Mouse (Mus musculus): ENCODE data around the gene Rhd. TPM values are rescaled to one million over a fixed set of nuclear protein-coding genes. Genes with fewer than 3 reads are reported as not detected.

The Rhd gene
- total and polyA plus RNA-seq, 2 experiments from 2014 or later, result 0.98 to 1.5 TPM

GRCm38 (mm10) chr4:134876171-134876570, 11.8 kb downstream of the Rhd start:
- no peak for DNase-seq (ENCODE audit: low spot score)
- no peaks in the 10 kb centered on the region for H3K9me3 ChIP-seq (ENCODE audit: low read length)
- no peaks in the 10 kb centered on the region for H3K36me3 ChIP-seq (ENCODE audit: insufficient read depth, low read length)
- no peak for ATAC-seq (ENCODE audit: low FRiP score)
- H3K4me3 ChIP-seq (ENCODE audit: low read depth, low read length), result no peak overlapping the region
- no peaks in the 10 kb centered on the region for H3K4me1 ChIP-seq (ENCODE audit: insufficient read depth, low read length)
- H3K27ac ChIP-seq (ENCODE audit: low read depth, low read length), result no peak overlapping the region
- H3K27me3 ChIP-seq (ENCODE audit: insufficient read depth, low read length), result no peaks in the 10 kb centered on the region
- H3K9ac ChIP-seq (replicated peaks; ENCODE audit: low read length, poor library complexity, severe bottlenecking), result no peak overlapping the region
- no peak for TF ChIP-seq CTCF (IDR thresholded peaks at IDR 0.05)
- no peak overlapping the region for H3K4me2 ChIP-seq (ENCODE audit: low read depth, low read length, poor library complexity, severe bottlenecking)
- WGBS, result 85% methylated on average over 9 of the region's 9 CpGs

- Histone ChIP-seq H3K4me2 (ENCODE audit: low read depth, low read length, poor library complexity, severe bottlenecking) (peak overlapping the region; percentile 59), H3K27me3 (ENCODE audit: insufficient read depth, low read length) (no peaks in the 10 kb centered on the region), H3K36me3 (ENCODE audit: insufficient read depth, low read length) (no peaks in the 10 kb centered on the region), H3K9ac (replicated peaks; ENCODE audit: low read length, poor library complexity, severe bottlenecking) (peak overlapping the region; percentile 29; the same call in 1 of the 2 replicates), H3K4me3 (ENCODE audit: low read depth, low read length) (peak overlapping the region; percentile 18), H3K27ac (ENCODE audit: low read depth, low read length) (no peak overlapping the region), H3K4me1 (ENCODE audit: insufficient read depth, low read length) (no peaks in the 10 kb centered on the region), H3K9me3 (ENCODE audit: low read length) (no peaks in the 10 kb centered on the region)
- TF ChIP-seq CTCF (IDR thresholded peaks at IDR 0.05), result peak; percentile 84
- ATAC-seq (ENCODE audit: low FRiP score), result no peak
- 3% methylated on average over 17 of the region's 17 CpGs for WGBS
- peak; percentile 71 for DNase-seq (ENCODE audit: low spot score)
Observed at GRCm38 (mm10) chr4:134879410-134879981, 15.2 kb downstream of the Rhd start.

- peak overlapping the region; percentile 18; the same call in 1 of the 2 replicates for H3K4me3 ChIP-seq (ENCODE audit: low read depth, low read length)
- H3K4me2 ChIP-seq (ENCODE audit: low read depth, low read length, poor library complexity, severe bottlenecking), result peak overlapping the region; percentile 59
- no peaks in the 10 kb centered on the region for H3K9me3 ChIP-seq (ENCODE audit: low read length)
- no peaks in the 10 kb centered on the region for H3K4me1 ChIP-seq (ENCODE audit: insufficient read depth, low read length)
- no peaks in the 10 kb centered on the region for H3K27me3 ChIP-seq (ENCODE audit: insufficient read depth, low read length)
- no peak overlapping the region for H3K9ac ChIP-seq (replicated peaks; ENCODE audit: low read length, poor library complexity, severe bottlenecking)
- H3K27ac ChIP-seq (ENCODE audit: low read depth, low read length), result no peak overlapping the region
- WGBS, result 34% methylated on average over 6 of the region's 6 CpGs
- peak; percentile 61 for TF ChIP-seq CTCF (IDR thresholded peaks at IDR 0.05)
- DNase-seq (ENCODE audit: low spot score) (no peak), ATAC-seq (ENCODE audit: low FRiP score) (no peak)
- no peaks in the 10 kb centered on the region for H3K36me3 ChIP-seq (ENCODE audit: insufficient read depth, low read length)
Observed at GRCm38 (mm10) chr4:134880041-134880440, 15.7 kb downstream of the Rhd start.

- ATAC-seq (ENCODE audit: low FRiP score), result no peak
- peak; percentile 12 for DNase-seq (ENCODE audit: low spot score)
- TF ChIP-seq CTCF (IDR thresholded peaks at IDR 0.05), result peak; percentile 54
- Histone ChIP-seq H3K27ac (ENCODE audit: low read depth, low read length) (no peak overlapping the region), H3K4me1 (ENCODE audit: insufficient read depth, low read length) (no peaks in the 10 kb centered on the region), H3K27me3 (ENCODE audit: insufficient read depth, low read length) (no peaks in the 10 kb centered on the region), H3K9me3 (ENCODE audit: low read length) (no peaks in the 10 kb centered on the region), H3K9ac (replicated peaks; ENCODE audit: low read length, poor library complexity, severe bottlenecking) (no peak overlapping the region), H3K4me3 (ENCODE audit: low read depth, low read length) (no peak overlapping the region), H3K36me3 (ENCODE audit: insufficient read depth, low read length) (no peaks in the 10 kb centered on the region), H3K4me2 (ENCODE audit: low read depth, low read length, poor library complexity, severe bottlenecking) (no peak overlapping the region)
- WGBS, result 34% methylated on average over 7 of the region's 7 CpGs
Observed at GRCm38 (mm10) chr4:134883266-134883665, 18.9 kb downstream of the Rhd start.

- H3K36me3 ChIP-seq (ENCODE audit: insufficient read depth, low read length), result no peaks in the 10 kb centered on the region
- no peak overlapping the region for H3K27ac ChIP-seq (ENCODE audit: low read depth, low read length)
- ATAC-seq (ENCODE audit: low FRiP score) (no peak), DNase-seq (ENCODE audit: low spot score) (no peak)
- no peaks in the 10 kb centered on the region for H3K9me3 ChIP-seq (ENCODE audit: low read length)
- no peak overlapping the region for H3K9ac ChIP-seq (replicated peaks; ENCODE audit: low read length, poor library complexity, severe bottlenecking)
- H3K4me2 ChIP-seq (ENCODE audit: low read depth, low read length, poor library complexity, severe bottlenecking), result no peak overlapping the region
- TF ChIP-seq CTCF (IDR thresholded peaks at IDR 0.05), result no peak
- H3K4me3 ChIP-seq (ENCODE audit: low read depth, low read length), result no peak overlapping the region
- H3K4me1 ChIP-seq (ENCODE audit: insufficient read depth, low read length), result no peaks in the 10 kb centered on the region
- 87% methylated on average over 10 of the region's 10 CpGs for WGBS
- H3K27me3 ChIP-seq (ENCODE audit: insufficient read depth, low read length), result no peaks in the 10 kb centered on the region
Observed at GRCm38 (mm10) chr4:134883808-134884207, 19.5 kb downstream of the Rhd start.

GRCm38 (mm10) chr4:134884364-134884763, 20.0 kb downstream of the Rhd start:
- no peaks in the 10 kb centered on the region for H3K36me3 ChIP-seq (ENCODE audit: insufficient read depth, low read length)
- no peak for DNase-seq (ENCODE audit: low spot score)
- H3K27me3 ChIP-seq (ENCODE audit: insufficient read depth, low read length), result no peaks in the 10 kb centered on the region
- no peaks in the 10 kb centered on the region for H3K9me3 ChIP-seq (ENCODE audit: low read length)
- WGBS, result 88% methylated on average over 4 of the region's 4 CpGs
- no peak overlapping the region for H3K27ac ChIP-seq (ENCODE audit: low read depth, low read length)
- H3K4me2 ChIP-seq (ENCODE audit: low read depth, low read length, poor library complexity, severe bottlenecking), result no peak overlapping the region
- no peak overlapping the region for H3K9ac ChIP-seq (replicated peaks; ENCODE audit: low read length, poor library complexity, severe bottlenecking)
- H3K4me1 ChIP-seq (ENCODE audit: insufficient read depth, low read length), result no peaks in the 10 kb centered on the region
- no peak for ATAC-seq (ENCODE audit: low FRiP score)
- no peak for TF ChIP-seq CTCF (IDR thresholded peaks at IDR 0.05)
- H3K4me3 ChIP-seq (ENCODE audit: low read depth, low read length), result no peak overlapping the region

Data from midbrain, postnatal 0 days (tissue).